Mouse (Mus musculus) CD8-positive naive resting alpha-beta T cell, adult 57 days (primary cell): ENCODE measurements around the gene Tnpo3. TPM values are rescaled to one million over a fixed set of nuclear protein-coding genes. Genes with fewer than 3 reads are reported as not detected.

Experiments
- total RNA-seq: library from RNA; stranded (reverse); gene quantifications from one replicate; pipeline ENCODE4 v1.2.4, GENCODE M21; 2023

Tnpo3 gene
- 97.9 TPM for total RNA-seq

GRCm38 (mm10) chr6:29609111-29610019 is at the start of gene Tnpo3:
Gene Tnpo3, minus strand, starts transcription at chr6:29609887.

GRCm38 (mm10) chr6:29526281-29527251 is 83.1 kb downstream of the Tnpo3 start, which contains the start of gene Irf5:
Gene Irf5, plus strand, starts transcription at chr6:29526625.

GRCm38 (mm10) chr6:29507447-29508309 is 102.0 kb downstream of the Tnpo3 start, which contains the start of gene Kcp:
Gene Kcp, minus strand, starts transcription at chr6:29507952.

Other genes starting within 250 kb of the Tnpo3 start
- not detected for gene Opn1sw, start 221.4 kb downstream of the Tnpo3 start, total RNA-seq
- gene Ccdc136, start 213.6 kb downstream of the Tnpo3 start, total RNA-seq, result not detected
- gene Flnc, start 176.6 kb downstream of the Tnpo3 start, total RNA-seq, result 0.06 TPM
- 154 TPM for gene Atp6v1f, start 142.2 kb downstream of the Tnpo3 start, total RNA-seq
- gene Atp6v1fnb, start 138.4 kb downstream of the Tnpo3 start, total RNA-seq, result 8.5 TPM
- not detected for gene Kcp, start 101.9 kb downstream of the Tnpo3 start, total RNA-seq
- gene Irf5, start 83.3 kb downstream of the Tnpo3 start, total RNA-seq, result 16.3 TPM
- gene Tspan33, start 84.3 kb upstream of the Tnpo3 start, total RNA-seq, result 0.77 TPM
- gene Smo, start 125.6 kb upstream of the Tnpo3 start, total RNA-seq, result 0.55 TPM
- gene Ahcyl2, start 158.1 kb upstream of the Tnpo3 start, total RNA-seq, result 54.6 TPM